Mouse (Mus musculus): ENCODE data around the gene Tfdp2.

DNA sequence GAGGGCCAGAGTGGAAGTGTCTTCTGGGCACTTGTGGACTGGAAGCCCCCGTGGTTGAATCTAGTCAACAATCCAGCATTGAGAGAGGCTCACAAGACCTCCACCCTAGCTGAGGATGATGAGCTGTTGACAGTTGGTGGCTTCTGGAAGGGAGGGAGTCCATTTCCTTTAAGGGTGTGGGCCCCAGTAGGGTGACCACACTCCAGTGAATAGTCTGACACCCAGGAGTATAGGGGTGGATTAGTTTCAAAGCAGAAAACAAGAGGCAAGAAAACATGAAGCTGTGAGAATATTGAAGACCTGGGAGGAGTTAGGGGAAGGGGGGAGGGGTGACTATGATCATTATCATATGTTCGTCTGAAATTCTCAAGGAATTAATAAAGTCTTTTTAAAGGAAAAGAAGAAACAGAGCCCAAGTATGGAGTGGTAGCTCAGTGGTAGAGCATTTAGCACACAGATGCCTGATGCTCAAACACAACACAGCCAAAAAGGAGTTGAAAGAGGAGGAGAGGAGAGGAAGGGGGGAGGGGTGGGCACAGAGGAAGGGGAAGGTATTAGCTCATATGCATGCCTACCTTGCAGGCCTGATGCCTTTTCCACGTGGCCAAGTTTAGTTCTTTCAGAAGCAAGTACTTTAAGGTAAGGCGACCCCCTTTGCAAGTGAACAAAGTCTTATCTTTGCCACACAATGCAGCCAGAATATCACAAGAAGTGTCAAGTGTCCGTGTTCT lies 173.7 kb downstream of the Tfdp2 start:
- no peak for TF ChIP-seq CTCF (IDR thresholded peaks at IDR 0.05; ENCODE audit: low read depth, low read length)
- TF ChIP-seq POLR2A (IDR thresholded peaks at IDR 0.05; ENCODE audit: extremely low read depth, insufficient read depth, low read length) = no peak
